Mouse (Mus musculus): ENCODE data around the gene Alpk1. TPM values are rescaled to one million over a fixed set of nuclear protein-coding genes. Genes with fewer than 3 reads are reported as not detected.

Alpk1 gene
- polyA plus RNA-seq, 1 experiment, result 1.8 TPM

DNA sequence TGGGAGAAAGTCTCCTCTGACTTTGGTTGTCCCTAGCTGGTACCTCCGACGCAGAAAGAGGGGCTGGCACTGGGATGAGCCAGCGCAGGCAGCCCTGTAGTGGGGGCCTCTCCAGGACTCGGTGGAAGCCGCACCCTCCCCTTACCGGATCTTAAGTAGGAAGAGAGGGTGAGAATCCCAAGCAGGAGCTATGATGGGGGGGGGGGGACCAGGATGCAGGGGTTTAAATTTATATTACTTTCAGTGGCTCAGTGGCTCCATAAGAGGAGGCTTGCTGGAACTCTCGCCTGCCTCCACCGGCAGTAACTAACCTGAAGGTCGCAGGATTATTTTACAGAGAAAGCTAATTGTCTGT lies 152.4 kb downstream of the Alpk1 start:
- H3K4me1 ChIP-seq (ENCODE audit: control insufficient read depth, insufficient read depth, insufficient read length, low read length), result peaks cover 6% of the 10 kb centered on the region; the same call in 1 of the 2 replicates

DNA sequence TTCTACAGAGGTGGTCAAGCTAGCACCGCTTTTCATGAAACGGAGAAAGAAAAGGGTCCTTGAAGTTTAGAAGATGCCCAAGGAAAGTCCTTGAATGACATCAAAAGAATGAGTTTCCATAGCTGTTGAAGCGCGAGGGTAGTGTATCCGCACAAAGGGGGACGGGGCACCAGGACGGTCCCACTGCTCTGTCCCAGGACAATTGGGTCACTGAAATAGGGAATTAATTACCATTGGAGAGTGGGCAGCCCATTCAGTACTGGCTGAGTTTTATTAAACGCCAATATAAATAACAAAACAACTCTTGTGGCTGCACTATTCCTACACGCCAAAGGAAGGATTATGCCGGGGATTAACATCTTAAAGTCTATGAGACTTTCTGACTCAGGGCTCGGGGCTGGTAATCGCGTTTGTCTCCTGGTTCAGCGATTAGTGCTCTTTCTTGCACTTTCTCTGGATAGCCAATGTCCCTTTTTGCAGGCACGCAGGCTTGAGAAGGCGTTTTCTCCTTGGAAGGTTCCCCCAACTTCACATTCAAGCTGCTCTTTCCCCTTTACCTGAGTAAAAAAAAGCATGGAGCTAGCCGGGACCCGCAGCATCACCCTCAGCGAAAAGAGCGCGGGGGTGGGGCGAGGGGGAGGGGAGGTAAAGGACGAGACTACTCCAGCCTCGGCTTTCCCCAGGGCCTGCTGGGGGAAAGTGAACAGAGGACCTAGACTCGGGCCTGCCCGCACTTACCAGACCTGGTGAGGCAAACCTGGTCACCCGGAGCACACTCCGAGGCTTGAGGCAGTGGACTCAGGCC lies 153.0 kb downstream of the Alpk1 start:
- no peaks in the 10 kb centered on the region for H3K36me3 ChIP-seq (ENCODE audit: control insufficient read depth, insufficient read depth, low read length)
- H3K4me1 ChIP-seq (ENCODE audit: control insufficient read depth, insufficient read depth, insufficient read length, low read length), result peaks cover 4% of the 10 kb centered on the region; the same call in 1 of the 2 replicates
- peaks cover 62% of the 10 kb centered on the region for H3K27me3 ChIP-seq (ENCODE audit: control insufficient read depth, insufficient read depth, low read length)
- TF ChIP-seq CTCF (IDR thresholded peaks at IDR 0.05; ENCODE audit: extremely low read depth, insufficient read length, insufficient replicate concordance, low read depth, low read length) (no peak), POLR2A (IDR thresholded peaks at IDR 0.05; ENCODE audit: low read depth, low read length) (no peak)
- H3K4me3 ChIP-seq (ENCODE audit: low read depth, low read length), result no peak overlapping the region
- WGBS, result 7% methylated on average over 28 of the region's 28 CpGs
- no peak overlapping the region for H3K27ac ChIP-seq (ENCODE audit: insufficient read depth, low read depth, low read length)

More for the DNA sequence above, 152.4 kb downstream of the Alpk1 start:
- H3K36me3 ChIP-seq (ENCODE audit: control insufficient read depth, insufficient read depth, low read length), result no peaks in the 10 kb centered on the region
- TF ChIP-seq POLR2A (IDR thresholded peaks at IDR 0.05; ENCODE audit: low read depth, low read length) (no peak), CTCF (IDR thresholded peaks at IDR 0.05; ENCODE audit: extremely low read depth, insufficient read length, insufficient replicate concordance, low read depth, low read length) (no peak)
- H3K4me3 ChIP-seq (ENCODE audit: low read depth, low read length), result no peak overlapping the region
- H3K27me3 ChIP-seq (ENCODE audit: control insufficient read depth, insufficient read depth, low read length), result peaks cover 68% of the 10 kb centered on the region
- no peak overlapping the region for H3K27ac ChIP-seq (ENCODE audit: insufficient read depth, low read depth, low read length)
- WGBS, result 4% methylated on average over 9 of the region's 9 CpGs

DNA sequence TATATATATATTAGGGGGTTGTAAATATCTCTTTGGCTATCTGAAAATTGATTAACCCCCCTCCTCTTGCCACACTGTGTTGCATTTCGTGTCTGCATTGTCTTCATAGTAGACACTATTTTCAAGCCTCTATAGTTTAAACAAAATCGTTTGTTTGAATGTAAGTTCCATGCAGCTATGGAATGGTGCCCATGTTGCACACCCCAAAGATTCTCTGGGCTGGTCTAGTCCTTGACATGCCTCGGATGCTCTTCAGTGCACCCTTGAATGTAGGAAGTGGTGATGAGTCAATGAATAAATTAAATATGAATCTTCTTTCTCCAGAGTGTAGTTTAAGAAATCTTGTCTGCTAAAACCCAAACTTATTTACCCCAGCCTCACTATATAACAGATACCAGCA lies 153.8 kb downstream of the Alpk1 start:
- Histone ChIP-seq H3K27ac (ENCODE audit: insufficient read depth, low read depth, low read length) (no peak overlapping the region), H3K4me3 (ENCODE audit: low read depth, low read length) (no peak overlapping the region), H3K36me3 (ENCODE audit: control insufficient read depth, insufficient read depth, low read length) (no peaks in the 10 kb centered on the region), H3K27me3 (ENCODE audit: control insufficient read depth, insufficient read depth, low read length) (peaks cover 54% of the 10 kb centered on the region), H3K4me1 (ENCODE audit: control insufficient read depth, insufficient read depth, insufficient read length, low read length) (peaks cover 4% of the 10 kb centered on the region; the same call in 1 of the 2 replicates)
- 8% methylated on average over 3 of the region's 3 CpGs for WGBS
- TF ChIP-seq CTCF (IDR thresholded peaks at IDR 0.05; ENCODE audit: extremely low read depth, insufficient read length, insufficient replicate concordance, low read depth, low read length) (no peak), POLR2A (IDR thresholded peaks at IDR 0.05; ENCODE audit: low read depth, low read length) (no peak)

DNA sequence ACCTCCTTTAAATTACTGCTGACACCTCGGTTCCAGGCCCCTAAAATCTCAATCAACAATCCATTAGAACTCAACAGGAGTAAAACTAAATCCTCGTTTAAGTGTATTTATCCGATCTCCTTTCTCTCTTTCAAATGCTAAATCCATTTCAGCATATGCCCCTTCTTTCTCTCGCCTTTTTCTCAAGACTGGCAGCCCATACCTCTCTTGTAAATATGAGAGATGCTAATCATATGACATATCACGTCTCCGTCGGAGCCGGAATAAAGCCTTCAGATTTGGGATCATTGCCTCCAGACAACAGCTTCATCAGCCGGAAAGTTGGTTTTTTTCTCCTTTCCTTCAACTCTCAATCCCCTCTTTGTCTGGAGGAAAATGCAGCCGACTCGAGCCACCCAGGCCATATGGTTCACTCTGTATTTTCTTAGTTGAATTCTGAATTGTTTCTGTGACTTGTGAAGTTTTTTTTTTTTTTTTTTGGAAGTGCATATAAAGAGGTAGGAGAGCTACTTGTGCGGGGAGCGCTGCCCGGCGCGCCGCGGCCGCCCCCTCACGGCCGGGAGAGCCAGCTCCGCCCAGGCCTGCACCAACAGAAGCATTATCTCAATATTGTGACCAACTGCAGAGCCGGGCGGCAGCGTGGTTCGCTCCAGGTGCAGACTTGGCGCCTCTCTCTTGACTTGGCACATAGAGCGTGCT lies 154.5 kb downstream of the Alpk1 start:
- Histone ChIP-seq H3K4me3 (ENCODE audit: low read depth, low read length) (peak overlapping the region; percentile 42), H3K36me3 (ENCODE audit: control insufficient read depth, insufficient read depth, low read length) (no peaks in the 10 kb centered on the region), H3K27me3 (ENCODE audit: control insufficient read depth, insufficient read depth, low read length) (peaks cover 47% of the 10 kb centered on the region), H3K4me1 (ENCODE audit: control insufficient read depth, insufficient read depth, insufficient read length, low read length) (peaks cover 4% of the 10 kb centered on the region; the same call in 1 of the 2 replicates), H3K27ac (ENCODE audit: insufficient read depth, low read depth, low read length) (no peak overlapping the region)
- no peak for TF ChIP-seq CTCF (IDR thresholded peaks at IDR 0.05; ENCODE audit: extremely low read depth, insufficient read length, insufficient replicate concordance, low read depth, low read length)
- no peak for TF ChIP-seq POLR2A (IDR thresholded peaks at IDR 0.05; ENCODE audit: low read depth, low read length)
- 3% methylated on average over 28 of the region's 28 CpGs for WGBS

DNA sequence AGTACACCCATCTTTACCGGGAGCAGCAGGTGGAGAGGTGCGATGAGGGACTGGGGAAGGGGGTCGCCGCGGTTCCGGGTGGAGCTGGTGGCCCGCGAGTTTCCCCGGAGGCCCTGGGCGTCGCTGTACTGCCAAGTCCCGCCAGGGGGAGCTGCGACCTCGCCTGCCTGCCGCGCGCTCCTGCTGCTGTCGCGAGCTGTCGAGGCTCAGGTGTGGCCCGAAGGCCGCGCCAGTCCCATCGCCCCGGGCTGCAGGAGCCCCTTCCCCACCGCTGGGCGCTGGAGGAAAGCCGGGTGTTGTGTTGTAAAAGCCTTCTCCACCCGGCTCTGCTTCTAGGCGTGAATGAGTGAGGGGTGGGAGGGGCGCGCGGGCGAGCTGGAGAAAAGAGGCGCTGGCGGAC lies 155.0 kb downstream of the Alpk1 start:
- H3K4me3 ChIP-seq (ENCODE audit: low read depth, low read length), result peak overlapping the region; percentile 42
- TF ChIP-seq CTCF (IDR thresholded peaks at IDR 0.05; ENCODE audit: extremely low read depth, insufficient read length, insufficient replicate concordance, low read depth, low read length) (peak; percentile 76), POLR2A (IDR thresholded peaks at IDR 0.05; ENCODE audit: low read depth, low read length) (no peak)
- WGBS, result 2% methylated on average over 36 of the region's 36 CpGs
- H3K4me1 ChIP-seq (ENCODE audit: control insufficient read depth, insufficient read depth, insufficient read length, low read length), result peaks cover 4% of the 10 kb centered on the region; the same call in 1 of the 2 replicates
- H3K27ac ChIP-seq (ENCODE audit: insufficient read depth, low read depth, low read length), result no peak overlapping the region
- peaks cover 42% of the 10 kb centered on the region for H3K27me3 ChIP-seq (ENCODE audit: control insufficient read depth, insufficient read depth, low read length)
- H3K36me3 ChIP-seq (ENCODE audit: control insufficient read depth, insufficient read depth, low read length), result no peaks in the 10 kb centered on the region

Other genes with a start within 250 kb of the Alpk1 start
- 0.08 and 0.23 TPM in 2 replicates for gene Larp7, start 227.2 kb downstream of the Alpk1 start, polyA plus RNA-seq (2012; rRNA removed)
- 0.08 and 0.24 TPM in 2 replicates for gene Zgrf1, start 227.0 kb downstream of the Alpk1 start, polyA plus RNA-seq (2012; rRNA removed)
- not detected in 2 replicates for gene Neurog2, start 147.4 kb downstream of the Alpk1 start, polyA plus RNA-seq (2012; rRNA removed)
- gene Tifa, start 9.3 kb upstream of the Alpk1 start, polyA plus RNA-seq (2012; rRNA removed), result 2.0 and 11.3 TPM in 2 replicates
- gene Ap1ar, start 57.0 kb upstream of the Alpk1 start, polyA plus RNA-seq (2012; rRNA removed), result 14.8 and 38.8 TPM in 2 replicates
- 2.3 and 3.6 TPM in 2 replicates for gene Fam241a, start 115.8 kb upstream of the Alpk1 start, polyA plus RNA-seq (2012; rRNA removed)